Comparison of ENCODE assay signal across 8 mouse cellular contexts in genomic region chr1:132139416-132139864, GRCm38 (mm10). TPM values are rescaled to one million over a fixed set of nuclear protein-coding genes. Genes with fewer than 3 reads are reported as not detected.
DNase-seq lines count a peak whose midpoint lies in the region; ATAC-seq and TF ChIP-seq lines count a peak whose summit lies in the region.

Cdk18 (minus strand) TSS chr1:132139684.

- WGBS in heart, embryonic 10.5 days, result under 1% methylated on average over 30 of the region's 30 CpGs
- 1% methylated on average over 30 of the region's 30 CpGs for WGBS in kidney, embryonic 14.5 days
- WGBS in liver, embryonic 11.5 days, result under 1% methylated on average over 30 of the region's 30 CpGs
- 2% methylated on average over 29 of the region's 30 CpGs for WGBS in midbrain, postnatal 0 days

- ATAC-seq in kidney, embryonic 14.5 days (ENCODE audit: low FRiP score, low TSS enrichment), result peak; percentile 88
- ATAC-seq in liver, embryonic 11.5 days (replicated peaks; ENCODE audit: low FRiP score), result peak; percentile 63
- ATAC-seq in midbrain, postnatal 0 days (ENCODE audit: low FRiP score), result no peak

- H3K4me3 ChIP-seq in heart, embryonic 10.5 days, result peak within 1 kb of the TSS; percentile 85
- H3K4me3 ChIP-seq in kidney, embryonic 14.5 days (ENCODE audit: low read length), result peak within 1 kb of the TSS; percentile 50
- H3K4me3 ChIP-seq in liver, embryonic 11.5 days (ENCODE audit: low read depth, low read length), result peak within 1 kb of the TSS; percentile 63
- peak within 1 kb of the TSS; percentile 62 for H3K4me3 ChIP-seq in midbrain, postnatal 0 days (ENCODE audit: low read depth, low read length)

- peak within 1 kb of the TSS; percentile 89 for H3K27ac ChIP-seq in heart, embryonic 10.5 days
- H3K27ac ChIP-seq in kidney, embryonic 14.5 days (ENCODE audit: low read depth, low read length), result no peak within 1 kb of the TSS
- no peak within 1 kb of the TSS; the same call in 1 of the 2 replicates for H3K27ac ChIP-seq in liver, embryonic 11.5 days (ENCODE audit: low read depth, low read length)
- H3K27ac ChIP-seq in midbrain, postnatal 0 days (ENCODE audit: low read depth, low read length), result no peak within 1 kb of the TSS

- H3K36me3 ChIP-seq in heart, embryonic 10.5 days, result no peaks in the 10 kb centered on the region
- no peaks in the 10 kb centered on the region for H3K36me3 ChIP-seq in kidney, embryonic 14.5 days (ENCODE audit: control insufficient read depth, insufficient read depth, low read length)
- no peaks in the 10 kb centered on the region for H3K36me3 ChIP-seq in liver, embryonic 11.5 days (ENCODE audit: control insufficient read depth, insufficient read depth, low read length)
- no peaks in the 10 kb centered on the region for H3K36me3 ChIP-seq in midbrain, postnatal 0 days (ENCODE audit: insufficient read depth, low read length)

- H3K9ac ChIP-seq in kidney, embryonic 14.5 days (ENCODE audit: low read depth, low read length), result peak within 1 kb of the TSS; percentile 57
- peak within 1 kb of the TSS; percentile 61 for H3K9ac ChIP-seq in liver, embryonic 11.5 days (ENCODE audit: low read depth, low read length)
- peak within 1 kb of the TSS; percentile 75 for H3K9ac ChIP-seq in midbrain, postnatal 0 days (replicated peaks; ENCODE audit: low read length, poor library complexity, severe bottlenecking)

- no peaks in the 10 kb centered on the region for H3K9me3 ChIP-seq in heart, embryonic 10.5 days
- H3K9me3 ChIP-seq in kidney, embryonic 14.5 days (ENCODE audit: control insufficient read depth, low read length), result no peaks in the 10 kb centered on the region
- no peaks in the 10 kb centered on the region for H3K9me3 ChIP-seq in liver, embryonic 11.5 days (ENCODE audit: control insufficient read depth, low read length)
- no peaks in the 10 kb centered on the region for H3K9me3 ChIP-seq in midbrain, postnatal 0 days (ENCODE audit: low read length)

- H3K4me1 ChIP-seq in heart, embryonic 10.5 days, result peaks cover 51% of the 10 kb centered on the region
- 0 out of 2 replicates have a peak, but pooled peaks cover 5% of the 10 kb centered on the region for H3K4me1 ChIP-seq in kidney, embryonic 14.5 days (ENCODE audit: control insufficient read depth, insufficient read depth, low read length)
- peaks cover 19% of the 10 kb centered on the region for H3K4me1 ChIP-seq in liver, embryonic 11.5 days (replicated peaks; ENCODE audit: control insufficient read depth, insufficient read depth, low read length)
- peaks cover 13% of the 10 kb centered on the region; the same call in 1 of the 2 replicates for H3K4me1 ChIP-seq in midbrain, postnatal 0 days (ENCODE audit: insufficient read depth, low read length)

- peak; percentile 87 for DNase-seq in 3134 (ENCODE audit: extremely low read depth, insufficient read length, low spot score)
- DNase-seq in WW6 (ENCODE audit: low read depth, low spot score), result peak; percentile 62
- peak; percentile 47 for DNase-seq in embryo, embryonic 11.5 days (ENCODE audit: low read depth, low spot score)
- DNase-seq in heart, embryonic 10.5 days (ENCODE audit: low spot score), result peak; percentile 88
- DNase-seq in liver, embryonic 11.5 days (ENCODE audit: low spot score), result peak; percentile 68
- DNase-seq in midbrain, postnatal 0 days (ENCODE audit: low spot score), result no peak
- no peak for DNase-seq in c-Kit-positive CD71-positive TER-119-positive erythroid progenitor cells, embryonic 14.5 days (ENCODE audit: low spot score)

- H3K27me3 ChIP-seq in heart, embryonic 10.5 days (ENCODE audit: insufficient read depth, poor library complexity, severe bottlenecking), result peaks cover 25% of the 10 kb centered on the region
- 0 out of 2 replicates have a peak, but pooled peaks cover 3% of the 10 kb centered on the region for H3K27me3 ChIP-seq in kidney, embryonic 14.5 days (ENCODE audit: control insufficient read depth, insufficient read depth, low read length)
- H3K27me3 ChIP-seq in liver, embryonic 11.5 days (replicated peaks; ENCODE audit: control insufficient read depth, insufficient read depth, low read length), result peaks cover 21% of the 10 kb centered on the region
- no peaks in the 10 kb centered on the region for H3K27me3 ChIP-seq in midbrain, postnatal 0 days (ENCODE audit: insufficient read depth, low read length)

- no peak for TF ChIP-seq CTCF in midbrain, postnatal 0 days (IDR thresholded peaks at IDR 0.05)

- H3K4me2 ChIP-seq in kidney, embryonic 14.5 days (replicated peaks; ENCODE audit: low read depth, low read length), result peak within 1 kb of the TSS; percentile 57
- peak within 1 kb of the TSS; percentile 98 for H3K4me2 ChIP-seq in liver, embryonic 11.5 days
- H3K4me2 ChIP-seq in midbrain, postnatal 0 days (ENCODE audit: low read depth, low read length, poor library complexity, severe bottlenecking), result peak within 1 kb of the TSS; percentile 99

RNA-seq across cellular contexts. Expression of gene Cdk18, which starts in this region (rescaled TPM):
- 6.8 and 6.9 TPM in 2 replicates for polyA plus RNA-seq in heart, embryonic 10.5 days (2016; fragmentation: Nextera tagmentation; extraction: Ambion mirVana)
- polyA plus RNA-seq in kidney, embryonic 14.5 days (2014; fragmentation: Nextera tagmentation; extraction: Ambion mirVana), result 6.3 and 6.5 TPM in 2 replicates
- polyA plus RNA-seq in liver, embryonic 11.5 days (2014; fragmentation: Nextera tagmentation; extraction: Ambion mirVana), result 4.1 and 4.4 TPM in 2 replicates
- total RNA-seq in midbrain, postnatal 0 days (2014; rRNA removed), result 3.5 and 7.2 TPM in 2 replicates
- 2.4 and 3.1 TPM in 2 replicates for polyA plus RNA-seq in midbrain, postnatal 0 days (2015; fragmentation: Nextera tagmentation; extraction: Ambion mirVana)

Comparison
In these comparisons a context has a peak if more than half of its experiments do, and no peak if none do; other contexts are left out.
1. DNase-seq: peak in 3134 (single experiment), WW6 (single experiment), embryo, embryonic 11.5 days (single experiment), heart, embryonic 10.5 days (single experiment) and liver, embryonic 11.5 days (single experiment); none in midbrain, postnatal 0 days (single experiment) and c-Kit-positive CD71-positive TER-119-positive erythroid progenitor cells, embryonic 14.5 days (single experiment).
2. Peak in every context shown above with its lines, with median percentiles within 50 percentile points of each other: H3K4me3 ChIP-seq, H3K4me2 ChIP-seq and H3K9ac ChIP-seq.